Mouse (Mus musculus) adrenal gland, adult 2 months (tissue): ENCODE results near the gene 1700010I14Rik. TPM values are rescaled to one million over a fixed set of nuclear protein-coding genes. Genes with fewer than 3 reads are reported as not detected.
A peak's percentile ranks its signal among the peaks of the same experiment; 100 is the strongest.

ENCODE experiments used
- DNase-seq: peaks from one replicate; pipeline ENCODE4 v3.0.0; 2021
- long read RNA-seq: library from polyadenylated mRNA; stranded (forward); transcript quantifications from one replicate; pipeline ENCODE4 v2.0.0, GENCODE M21; 2021
- polyA plus RNA-seq: library from polyadenylated mRNA; depleted of rRNA; stranded (reverse); fragments of >200 nt; gene quantifications from 2 replicates; pipeline ENCODE4 v1.2.3, GENCODE M21; 2012; rRNA removed
- total RNA-seq, 2 experiments: library from RNA; stranded (reverse); gene quantifications; 2 replicates each; pipeline ENCODE4 v1.2.3; 2021

1700010I14Rik gene
- 1 to 10 TPM; 1.5 to 1.6 TPM for total RNA-seq
- 0.15 and 0.28 TPM in 2 replicates for polyA plus RNA-seq
- long read RNA-seq, partial matches to known transcripts: 0 of 1 reads
- long read RNA-seq, other reads (novel, unspliced or antisense): 0 of 1 reads

GRCm38 (mm10) chr17:8988119-8988807 lies at the start of gene 1700010I14Rik:
Gene 1700010I14Rik (plus strand): TSS chr17:8988333.
- DNase-seq: peak; percentile 90

- no peak for DNase-seq
These were observed 36.5 kb upstream of the 1700010I14Rik start for GRCm38 (mm10) chr17:8951588-8951987.

GRCm38 (mm10) chr17:8952951-8953350 lies 35.2 kb upstream of the 1700010I14Rik start:
- DNase-seq: no peak

GRCm38 (mm10) chr17:8958125-8958524 lies 30.0 kb upstream of the 1700010I14Rik start:
- peak; percentile 67 for DNase-seq

GRCm38 (mm10) chr17:8960386-8960785 lies 27.7 kb upstream of the 1700010I14Rik start:
- no peak for DNase-seq

GRCm38 (mm10) chr17:8961097-8961496 lies 27.0 kb upstream of the 1700010I14Rik start:
- no peak for DNase-seq

GRCm38 (mm10) chr17:8961644-8962043 lies 26.5 kb upstream of the 1700010I14Rik start:
- DNase-seq: no peak

GRCm38 (mm10) chr17:8965177-8965576 lies 23.0 kb upstream of the 1700010I14Rik start:
- no peak for DNase-seq

- DNase-seq: no peak
These were observed 15.8 kb upstream of the 1700010I14Rik start for GRCm38 (mm10) chr17:8972152-8972854.

- no peak for DNase-seq
These were observed 14.8 kb upstream of the 1700010I14Rik start for GRCm38 (mm10) chr17:8973331-8973730.

- no peak for DNase-seq
These were observed 13.7 kb upstream of the 1700010I14Rik start for GRCm38 (mm10) chr17:8974423-8974822.

GRCm38 (mm10) chr17:8974823-8975397 lies 13.2 kb upstream of the 1700010I14Rik start:
- DNase-seq: no peak

GRCm38 (mm10) chr17:8976745-8977144 lies 11.4 kb upstream of the 1700010I14Rik start:
- DNase-seq: no peak

- DNase-seq: no peak
These were observed 10.9 kb upstream of the 1700010I14Rik start for GRCm38 (mm10) chr17:8977271-8977670.

- no peak for DNase-seq
These were observed 4.6 kb upstream of the 1700010I14Rik start for GRCm38 (mm10) chr17:8983576-8983975.

- DNase-seq: no peak
These were observed 2.4 kb upstream of the 1700010I14Rik start for GRCm38 (mm10) chr17:8985714-8986113.

- DNase-seq: no peak
These were observed 1.6 kb upstream of the 1700010I14Rik start for GRCm38 (mm10) chr17:8986551-8986950.

- peak; percentile 13 for DNase-seq
These were observed 764 bp upstream of the 1700010I14Rik start for GRCm38 (mm10) chr17:8987369-8987768.

GRCm38 (mm10) chr17:8991160-8991559 lies 3.0 kb downstream of the 1700010I14Rik start:
- DNase-seq: no peak

- peak; percentile 35 for DNase-seq
These were observed 7.2 kb downstream of the 1700010I14Rik start for GRCm38 (mm10) chr17:8995344-8995743.

GRCm38 (mm10) chr17:9002438-9002837 lies 14.3 kb downstream of the 1700010I14Rik start:
- DNase-seq: no peak

GRCm38 (mm10) chr17:9004516-9004915 lies 16.4 kb downstream of the 1700010I14Rik start:
- no peak for DNase-seq
